Mouse (Mus musculus): ENCODE results near the gene F2rl1.

DNA sequence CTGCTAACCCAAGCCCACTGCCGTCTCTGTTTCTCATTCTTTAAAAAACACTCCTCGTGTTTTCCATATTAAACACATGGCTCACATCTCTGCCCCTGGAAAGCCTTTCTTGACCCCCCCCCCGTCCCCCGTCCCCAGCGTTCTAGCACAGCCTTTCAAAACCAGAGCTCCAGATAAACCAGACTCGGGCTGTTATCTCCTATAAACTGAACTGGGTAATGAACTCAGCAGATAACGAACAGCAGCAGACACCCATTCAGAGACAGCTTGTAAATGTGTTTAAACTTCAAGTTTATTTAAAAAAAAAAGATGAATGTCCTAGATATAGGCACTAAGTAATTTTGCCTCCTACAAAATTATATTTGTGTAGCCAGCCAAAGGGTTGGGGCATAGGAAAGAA lies 49.9 kb downstream of the F2rl1 start:
- no peak for TF ChIP-seq CTCF (conservative IDR thresholded peaks at IDR 0.05; ENCODE audit: insufficient read depth, insufficient read length, low read depth, low read length)
- no peak for TF ChIP-seq POLR2A (IDR thresholded peaks at IDR 0.05; ENCODE audit: low read depth, low read length)

Data from kidney, adult 2 months (tissue).